Mouse (Mus musculus): ENCODE data around the gene Klk1b9. TPM values are rescaled to one million over a fixed set of nuclear protein-coding genes. Genes with fewer than 3 reads are reported as not detected.

The Klk1b9 gene
- not detected in 2 replicates for polyA plus RNA-seq (2012; rRNA removed)

GRCm38 (mm10) chr7:43975761-43976160 lies at the start of gene Klk1b9:
TSS of gene Klk1b9 (plus strand) at chr7:43976061.

GRCm38 (mm10) chr7:43933440-43933839 lies 42.4 kb upstream of the Klk1b9 start, which contains the start of gene Klk15:
TSS of gene Klk15 (plus strand) at chr7:43933740.

GRCm38 (mm10) chr7:43950364-43950763 lies 25.5 kb upstream of the Klk1b9 start, which contains the start of gene Klk1b8:
TSS of gene Klk1b8 (plus strand) at chr7:43950664.

GRCm38 (mm10) chr7:43966451-43966850 lies 9.4 kb upstream of the Klk1b9 start, which contains the start of gene Klk1b1:
TSS of gene Klk1b1 (plus strand) at chr7:43966751.

GRCm38 (mm10) chr7:43995577-43995976 lies 19.7 kb downstream of the Klk1b9 start, which contains the start of gene Klk1b11:
TSS of gene Klk1b11 (plus strand) at chr7:43995877.

GRCm38 (mm10) chr7:44011868-44012267 lies 36.0 kb downstream of the Klk1b9 start, which contains the start of gene Klk1b26:
TSS of gene Klk1b26 (plus strand) at chr7:44012168.

Other genes with a start within 250 kb of the Klk1b9 start
- gene Klk12, start 207.2 kb upstream of the Klk1b9 start, polyA plus RNA-seq (2012; rRNA removed) = not detected in 2 replicates
- gene Klk11, start 201.5 kb upstream of the Klk1b9 start, polyA plus RNA-seq (2012; rRNA removed) = not detected in 2 replicates
- not detected in 2 replicates for gene Klk10, start 195.0 kb upstream of the Klk1b9 start, polyA plus RNA-seq (2012; rRNA removed)
- gene Klk9, start 184.2 kb upstream of the Klk1b9 start, polyA plus RNA-seq (2012; rRNA removed) = not detected in 2 replicates
- gene Klk8, start 178.5 kb upstream of the Klk1b9 start, polyA plus RNA-seq (2012; rRNA removed) = 3.8 and 4.5 TPM in 2 replicates
- gene Klk7, start 164.8 kb upstream of the Klk1b9 start, polyA plus RNA-seq (2012; rRNA removed) = 0.02 TPM in 1 of 2 replicates, not detected in the other
- not detected in 2 replicates for gene Klk6, start 151.6 kb upstream of the Klk1b9 start, polyA plus RNA-seq (2012; rRNA removed)
- not detected in 2 replicates for gene Klk5, start 134.1 kb upstream of the Klk1b9 start, polyA plus RNA-seq (2012; rRNA removed)
- not detected in 2 replicates for gene Klk4, start 94.9 kb upstream of the Klk1b9 start, polyA plus RNA-seq (2012; rRNA removed)
- not detected in 2 replicates for gene Klk15, start 42.3 kb upstream of the Klk1b9 start, polyA plus RNA-seq (2012; rRNA removed)
- not detected in 2 replicates for gene Klk1b8, start 25.4 kb upstream of the Klk1b9 start, polyA plus RNA-seq (2012; rRNA removed)
- gene Klk1b1, start 9.3 kb upstream of the Klk1b9 start, polyA plus RNA-seq (2012; rRNA removed) = not detected in 2 replicates
- not detected in 2 replicates for gene Klk1b11, start 19.8 kb downstream of the Klk1b9 start, polyA plus RNA-seq (2012; rRNA removed)
- gene Klk1b26, start 36.1 kb downstream of the Klk1b9 start, polyA plus RNA-seq (2012; rRNA removed) = not detected in 2 replicates
- gene Klk1b27, start 76.2 kb downstream of the Klk1b9 start, polyA plus RNA-seq (2012; rRNA removed) = not detected in 2 replicates
- not detected in 2 replicates for gene Klk1b21, start 126.3 kb downstream of the Klk1b9 start, polyA plus RNA-seq (2012; rRNA removed)
- gene Klk1b22, start 136.6 kb downstream of the Klk1b9 start, polyA plus RNA-seq (2012; rRNA removed) = not detected in 2 replicates
- not detected in 2 replicates for gene Klk1b16, start 160.7 kb downstream of the Klk1b9 start, polyA plus RNA-seq (2012; rRNA removed)
- not detected in 2 replicates for gene Klk1b24, start 212.2 kb downstream of the Klk1b9 start, polyA plus RNA-seq (2012; rRNA removed)
- not detected in 2 replicates for gene Klk1b3, start 222.1 kb downstream of the Klk1b9 start, polyA plus RNA-seq (2012; rRNA removed)
- gene Klk1b4, start 231.4 kb downstream of the Klk1b9 start, polyA plus RNA-seq (2012; rRNA removed) = not detected in 2 replicates
- not detected in 2 replicates for gene Klk1b5, start 239.9 kb downstream of the Klk1b9 start, polyA plus RNA-seq (2012; rRNA removed)
- gene Klk1, start 249.3 kb downstream of the Klk1b9 start, polyA plus RNA-seq (2012; rRNA removed) = 0.03 TPM in 1 of 2 replicates, not detected in the other

All from liver, embryonic 14 days (tissue).